Mouse (Mus musculus) midbrain, postnatal 0 days (tissue): Measurements from ENCODE around the gene 4930512M02Rik. TPM values are rescaled to one million over a fixed set of nuclear protein-coding genes. Genes with fewer than 3 reads are reported as not detected.

Experiments
- ATAC-seq: fragments of 200-750 bp; cut with Nextera tagmentation; 2 replicates; pipeline ENCODE4 v1.8.0; 2017; ENCODE audit warnings: moderate number of reproducible peaks, mild to moderate bottlenecking, moderate TSS enrichment, moderate library complexity; ENCODE audit not compliant: low FRiP score
- DNase-seq: peaks from one replicate; pipeline ENCODE4 v3.0.0-alpha.2; 2015; ENCODE audit warnings: low spot score
- H3K27ac ChIP-seq: fragments of 300-500 bp; sonication (generic); 2 replicates; pipeline ENCODE4 v1.5.1; 2014; ENCODE audit warnings: low read depth, mild to moderate bottlenecking, low read length, mixed read lengths
- H3K27me3 ChIP-seq: fragments of 300-500 bp; sonication (generic); 2 replicates; pipeline ENCODE4 v1.6.1; 2014; ENCODE audit warnings: low read length, control low read depth, mixed read lengths; ENCODE audit not compliant: insufficient read depth
- H3K36me3 ChIP-seq: fragments of 300-500 bp; sonication (generic); 2 replicates; pipeline ENCODE4 v1.6.1; 2014; ENCODE audit warnings: low read length, control low read depth, mixed read lengths; ENCODE audit not compliant: insufficient read depth
- H3K4me1 ChIP-seq: fragments of 300-500 bp; sonication (generic); 2 replicates; pipeline ENCODE4 v1.6.1; 2014; ENCODE audit warnings: mild to moderate bottlenecking, control low read depth, antibody characterized with exemption, low read length, mixed read lengths; ENCODE audit not compliant: insufficient read depth
- H3K4me2 ChIP-seq: fragments of 300-500 bp; sonication (generic); 2 replicates; pipeline ENCODE4 v1.6.1; 2014; ENCODE audit warnings: low read depth, mild to moderate bottlenecking, low read length, mixed read lengths; ENCODE audit not compliant: poor library complexity, severe bottlenecking
- H3K4me3 ChIP-seq: fragments of 300-500 bp; sonication (generic); 2 replicates; pipeline ENCODE4 v1.5.1; 2014; ENCODE audit warnings: low read depth, mild to moderate bottlenecking, low read length, moderate library complexity
- H3K9ac ChIP-seq: fragments of 300-500 bp; sonication (generic); replicated peaks from 2 replicates; pipeline ENCODE4 v1.6.1; 2014; ENCODE audit warnings: mild to moderate bottlenecking, low read length, moderate library complexity, mixed read lengths; ENCODE audit not compliant: poor library complexity, severe bottlenecking
- H3K9me3 ChIP-seq: fragments of 300-500 bp; sonication (generic); 2 replicates; pipeline ENCODE4 v1.6.1; 2016; ENCODE audit warnings: low read length, control low read depth
- CTCF ChIP-seq: IDR thresholded peaks from 2 replicates; pipeline ENCODE4 v1.5.1; 2016; ENCODE audit warnings: antibody characterized with exemption, mild to moderate bottlenecking
- WGBS: fragments of 180-500 bp; shearing (Covaris S2); extraction: QIAGEN DNeasy Blood & Tissue Kit; methylation state at CpG from one replicate; pipeline ENCODE4 v1.1.7; 2014; 5-methylcytosine and 5-hydroxymethylcytosine counted together
- polyA plus RNA-seq: library from polyadenylated mRNA; unstranded; fragments of >200 nt; fragmentation: Nextera tagmentation; extraction: Ambion mirVana; gene quantifications from 2 replicates; pipeline ENCODE4 v1.2.1, GENCODE M21; 2015
- total RNA-seq: library from RNA; depleted of rRNA; stranded (reverse); fragments of >200 nt; gene quantifications from 2 replicates; pipeline ENCODE4 v1.2.3, GENCODE M21; 2014; rRNA removed

4930512M02Rik gene
- total and polyA plus RNA-seq, 2 experiments from 2014 or later, result not detected

- Histone ChIP-seq H3K4me3 (no peak overlapping the region), H3K9me3 (no peaks in the 10 kb centered on the region), H3K36me3 (no peaks in the 10 kb centered on the region), H3K4me1 (no peaks in the 10 kb centered on the region), H3K9ac (no peak overlapping the region), H3K27me3 (no peaks in the 10 kb centered on the region), H3K4me2 (no peak overlapping the region), H3K27ac (no peak overlapping the region)
- ATAC-seq (no peak), DNase-seq (no peak)
- no peak for TF ChIP-seq CTCF
- 85% methylated on average over 7 of the region's 7 CpGs for WGBS
Observed at GRCm38 (mm10) chr11:11546903-11547511, 80.6 kb downstream of the 4930512M02Rik start.

DNA sequence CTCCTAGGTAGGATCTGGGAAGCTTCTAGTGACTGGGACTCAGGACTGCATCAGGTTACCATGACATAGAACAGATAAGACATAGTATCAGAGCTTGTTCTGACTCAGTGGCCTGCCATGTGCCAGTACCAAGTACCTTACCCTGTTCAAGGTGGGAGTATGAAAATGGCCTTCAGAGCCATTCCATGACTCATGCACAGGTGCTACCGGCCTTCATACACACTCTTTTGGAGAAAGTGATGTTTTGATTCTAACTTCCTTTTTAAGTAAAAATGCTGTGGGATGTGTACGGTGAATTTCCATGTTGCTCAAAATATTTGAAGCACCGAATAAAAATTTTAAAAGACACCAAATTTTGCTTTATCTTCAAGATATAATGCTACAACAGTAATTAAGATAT, 81.7 kb downstream of the 4930512M02Rik start:
- Histone ChIP-seq H3K9ac (no peak overlapping the region), H3K27ac (no peak overlapping the region), H3K4me1 (no peaks in the 10 kb centered on the region), H3K27me3 (no peaks in the 10 kb centered on the region), H3K4me3 (no peak overlapping the region), H3K9me3 (no peaks in the 10 kb centered on the region), H3K36me3 (no peaks in the 10 kb centered on the region), H3K4me2 (no peak overlapping the region)
- DNase-seq (no peak), ATAC-seq (no peak)
- WGBS, result 93% methylated on average over 3 of the region's 3 CpGs
- TF ChIP-seq CTCF, result no peak

Other genes starting within 250 kb of the 4930512M02Rik start
- 0.90 and 22.6 TPM in 2 replicates for gene Spata48, start 165.7 kb downstream of the 4930512M02Rik start, total RNA-seq
- gene Spata48, start 165.7 kb downstream of the 4930512M02Rik start, polyA plus RNA-seq, result 0.51 and 1.8 TPM in 2 replicates
- 3.7 and 3.8 TPM in 2 replicates for gene Zpbp, start 165.4 kb downstream of the 4930512M02Rik start, total RNA-seq
- 2.2 and 2.5 TPM in 2 replicates for gene Zpbp, start 165.4 kb downstream of the 4930512M02Rik start, polyA plus RNA-seq
- 3.9 and 4.5 TPM in 2 replicates for gene Ikzf1, start 57.2 kb upstream of the 4930512M02Rik start, total RNA-seq
- 1.2 and 1.5 TPM in 2 replicates for gene Ikzf1, start 57.2 kb upstream of the 4930512M02Rik start, polyA plus RNA-seq
- gene Fignl1, start 181.1 kb upstream of the 4930512M02Rik start, total RNA-seq, result 4.4 and 5.2 TPM in 2 replicates
- 2.2 and 3.7 TPM in 2 replicates for gene Fignl1, start 181.1 kb upstream of the 4930512M02Rik start, polyA plus RNA-seq